9 mouse cellular contexts compared by ENCODE assay signal in genomic region chr2:107886063-107886762, GRCm38 (mm10).
DNase-seq lines count a peak whose midpoint lies in the region; ATAC-seq lines count a peak whose summit lies in the region.
"Had no signal": no experiment of that assay in that cellular context is flagged by ENCODE, and none has a peak within 500 bp of the region (broad histone marks: within the 10 kb centered on the region; RNA-seq: fewer than 3 reads in every experiment).

No protein-coding gene starts in this region.

- no peaks in the 10 kb centered on the region for H3K9me3 ChIP-seq in hindbrain, embryonic 12.5 days (replicated peaks)
- no peaks in the 10 kb centered on the region for H3K9me3 ChIP-seq in hindbrain, embryonic 16.5 days (ENCODE audit: control insufficient read depth, low read length)
- no peaks in the 10 kb centered on the region for H3K9me3 ChIP-seq in hindbrain, embryonic 14.5 days (ENCODE audit: control insufficient read depth, low read length)
- H3K9me3 ChIP-seq: hindbrain, embryonic 15.5 days had no signal

- H3K4me3 ChIP-seq in hindbrain, embryonic 12.5 days, result no peak overlapping the region
- H3K4me3 ChIP-seq in hindbrain, embryonic 16.5 days (ENCODE audit: low read length), result no peak overlapping the region
- no peak overlapping the region for H3K4me3 ChIP-seq in hindbrain, embryonic 14.5 days (replicated peaks; ENCODE audit: low read length)
- H3K4me3 ChIP-seq: hindbrain, embryonic 15.5 days had no signal

- no peaks in the 10 kb centered on the region for H3K27me3 ChIP-seq in hindbrain, embryonic 12.5 days
- no peaks in the 10 kb centered on the region for H3K27me3 ChIP-seq in hindbrain, embryonic 16.5 days (replicated peaks; ENCODE audit: control insufficient read depth, insufficient read depth, low read length)
- no peaks in the 10 kb centered on the region for H3K27me3 ChIP-seq in hindbrain, embryonic 14.5 days (ENCODE audit: control insufficient read depth, insufficient read depth, low read length)
- H3K27me3 ChIP-seq: hindbrain, embryonic 15.5 days had no signal

- H3K36me3 ChIP-seq in hindbrain, embryonic 12.5 days, result no peaks in the 10 kb centered on the region
- H3K36me3 ChIP-seq in hindbrain, embryonic 16.5 days (ENCODE audit: control insufficient read depth, insufficient read depth, low read length), result no peaks in the 10 kb centered on the region
- H3K36me3 ChIP-seq in hindbrain, embryonic 14.5 days (replicated peaks; ENCODE audit: control insufficient read depth, insufficient read depth), result no peaks in the 10 kb centered on the region
- H3K36me3 ChIP-seq: hindbrain, embryonic 15.5 days had no signal

- peak; percentile 52; the same call in 1 of the 2 replicates for ATAC-seq in hindbrain, embryonic 12.5 days (ENCODE audit: low FRiP score)
- ATAC-seq in hindbrain, embryonic 16.5 days, result no peak; the same call in 1 of the 2 replicates
- ATAC-seq in hindbrain, embryonic 14.5 days (ENCODE audit: low FRiP score), result peak; percentile 34; the same call in 1 of the 2 replicates
- no peak for ATAC-seq in cerebellum, adult (ENCODE audit: insufficient number of reproducible peaks, low FRiP score, low TSS enrichment)

- no peak overlapping the region for H3K9ac ChIP-seq in hindbrain, embryonic 12.5 days
- no peak overlapping the region for H3K9ac ChIP-seq in hindbrain, embryonic 16.5 days (ENCODE audit: low read depth, low read length)
- no peak overlapping the region for H3K9ac ChIP-seq in hindbrain, embryonic 14.5 days
- H3K9ac ChIP-seq: hindbrain, embryonic 15.5 days had no signal

- no peaks in the 10 kb centered on the region for H3K4me1 ChIP-seq in hindbrain, embryonic 12.5 days
- H3K4me1 ChIP-seq in hindbrain, embryonic 16.5 days (ENCODE audit: control insufficient read depth, insufficient read depth, low read depth, low read length), result no peaks in the 10 kb centered on the region
- H3K4me1 ChIP-seq in hindbrain, embryonic 14.5 days (replicated peaks; ENCODE audit: control insufficient read depth, insufficient read depth, low read length), result no peaks in the 10 kb centered on the region
- H3K4me1 ChIP-seq: hindbrain, embryonic 15.5 days had no signal

- DNase-seq in 416B (ENCODE audit: low read depth) (peak; percentile 47), ZHBTc4 (ENCODE audit: low read depth, low spot score) (peak; percentile 9)
- no peak for DNase-seq in hindbrain, embryonic 14.5 days (ENCODE audit: low spot score)
- no peak for DNase-seq in urinary bladder, postnatal 4 days (ENCODE audit: low spot score in 2 of 2)
- DNase-seq in right cerebral cortex, postnatal 36 days (ENCODE audit: low spot score in 2 of 2), result no peak

- WGBS in hindbrain, embryonic 12.5 days, result 80% methylated on average over 3 of the region's 3 CpGs
- WGBS in hindbrain, embryonic 16.5 days, result 83% methylated on average over 3 of the region's 3 CpGs
- 88% methylated on average over 3 of the region's 3 CpGs for WGBS in hindbrain, embryonic 14.5 days

- no peak overlapping the region for H3K4me2 ChIP-seq in hindbrain, embryonic 12.5 days (replicated peaks)
- H3K4me2 ChIP-seq in hindbrain, embryonic 16.5 days (ENCODE audit: low read length), result no peak overlapping the region
- H3K4me2 ChIP-seq in hindbrain, embryonic 14.5 days (replicated peaks), result no peak overlapping the region
- H3K4me2 ChIP-seq: hindbrain, embryonic 15.5 days had no signal

- no peak overlapping the region for H3K27ac ChIP-seq in hindbrain, embryonic 12.5 days
- H3K27ac ChIP-seq in hindbrain, embryonic 16.5 days (ENCODE audit: low read depth, low read length), result no peak overlapping the region
- no peak overlapping the region for H3K27ac ChIP-seq in hindbrain, embryonic 14.5 days
- H3K27ac ChIP-seq: hindbrain, embryonic 15.5 days had no signal

Comparison
In these comparisons a context has a peak if more than half of its experiments do, and no peak if none do; other contexts are left out.
1. ATAC-seq: peak in hindbrain, embryonic 12.5 days (single experiment) and hindbrain, embryonic 14.5 days (single experiment); none in hindbrain, embryonic 16.5 days (single experiment) and cerebellum, adult (single experiment).
2. DNase-seq: peak in 416B (single experiment) and ZHBTc4 (single experiment); none in hindbrain, embryonic 14.5 days (single experiment), urinary bladder, postnatal 4 days (0 of 2) and right cerebral cortex, postnatal 36 days (0 of 2).